Mouse (Mus musculus) forebrain, embryonic 15.5 days (tissue): ENCODE results near the gene Pgm2. TPM values are rescaled to one million over a fixed set of nuclear protein-coding genes. Genes with fewer than 3 reads are reported as not detected.

ENCODE experiments used
- ATAC-seq: fragments of 200-750 bp; cut with Nextera tagmentation; replicated peaks from 2 replicates; pipeline ENCODE4 v1.8.0; 2017; ENCODE audit warnings: mild to moderate bottlenecking, moderate TSS enrichment, moderate library complexity
- H3K27ac ChIP-seq: fragments of 300-500 bp; sonication (generic); replicated peaks from 2 replicates; pipeline ENCODE4 v1.5.1; 2015; ENCODE audit warnings: mild to moderate bottlenecking, inconsistent platforms
- H3K27me3 ChIP-seq: fragments of 300-500 bp; sonication (generic); 2 replicates; pipeline ENCODE4 v1.6.1; 2015; ENCODE audit warnings: inconsistent platforms
- H3K36me3 ChIP-seq: fragments of 300-500 bp; sonication (generic); 2 replicates; pipeline ENCODE4 v1.6.1; 2015; ENCODE audit warnings: mild to moderate bottlenecking, inconsistent platforms
- H3K4me1 ChIP-seq: fragments of 300-500 bp; sonication (generic); 2 replicates; pipeline ENCODE4 v1.6.1; 2015; ENCODE audit warnings: inconsistent platforms
- H3K4me2 ChIP-seq: fragments of 300-500 bp; sonication (generic); replicated peaks from 2 replicates; pipeline ENCODE4 v1.6.1; 2015; ENCODE audit warnings: mild to moderate bottlenecking, inconsistent platforms
- H3K4me3 ChIP-seq: fragments of 300-500 bp; sonication (generic); 2 replicates; pipeline ENCODE4 v1.5.1; 2015; ENCODE audit warnings: mild to moderate bottlenecking, inconsistent platforms
- H3K9ac ChIP-seq: fragments of 300-500 bp; sonication (generic); replicated peaks from 2 replicates; pipeline ENCODE4 v1.6.1; 2015; ENCODE audit warnings: mild to moderate bottlenecking, inconsistent platforms
- H3K9me3 ChIP-seq: fragments of 300-500 bp; sonication (generic); 2 replicates; pipeline ENCODE4 v1.6.1; 2016; ENCODE audit warnings: inconsistent platforms
- WGBS: fragments of 180-500 bp; shearing (Covaris S2); methylation state at CpG from one replicate; pipeline ENCODE4 v1.1.7; 2015; ENCODE audit warnings: mixed read lengths; 5-methylcytosine and 5-hydroxymethylcytosine counted together
- polyA plus RNA-seq: library from polyadenylated mRNA; unstranded; fragments of >200 nt; fragmentation: Nextera tagmentation; extraction: Ambion mirVana; gene quantifications from 2 replicates; pipeline ENCODE4 v1.2.1, GENCODE M21; 2015

Pgm2 gene
- 27.7 and 28.4 TPM in 2 replicates for polyA plus RNA-seq

- Histone ChIP-seq H3K4me2 (peak within 1 kb of the TSS; percentile 62), H3K4me3 (peak within 1 kb of the TSS; percentile 65), H3K9me3 (no peaks in the 10 kb centered on the region), H3K27ac (peak within 1 kb of the TSS; percentile 65), H3K27me3 (no peaks in the 10 kb centered on the region), H3K36me3 (peaks cover 6% of the 10 kb centered on the region; the same call in 1 of the 2 replicates), H3K9ac (peak within 1 kb of the TSS; percentile 74), H3K4me1 (peaks cover 17% of the 10 kb centered on the region)
- peak; percentile 98 for ATAC-seq
- under 1% methylated on average over 43 of the region's 43 CpGs for WGBS
Observed at GRCm38 (mm10) chr5:64092748-64093292, at the start of gene Pgm2. TSS of gene Pgm2 (plus strand) at chr5:64092950.

GRCm38 (mm10) chr5:64043694-64044453 is 48.9 kb upstream of the Pgm2 start:
- whole genome bisulfite sequencing, result 17% methylated on average over 5 of the region's 5 CpGs
- Histone ChIP-seq H3K36me3 (no peaks in the 10 kb centered on the region), H3K4me2 (no peak overlapping the region), H3K27me3 (no peaks in the 10 kb centered on the region), H3K27ac (peak overlapping the region; percentile 87), H3K4me1 (peaks cover 45% of the 10 kb centered on the region), H3K9ac (no peak overlapping the region), H3K9me3 (no peaks in the 10 kb centered on the region), H3K4me3 (no peak overlapping the region)
- ATAC-seq, result peak; percentile 85

- Histone ChIP-seq H3K36me3 (no peaks in the 10 kb centered on the region), H3K4me1 (peaks cover 45% of the 10 kb centered on the region), H3K27ac (peak overlapping the region; percentile 87), H3K4me3 (no peak overlapping the region), H3K9me3 (no peaks in the 10 kb centered on the region), H3K27me3 (no peaks in the 10 kb centered on the region), H3K9ac (no peak overlapping the region), H3K4me2 (no peak overlapping the region; the same call in 1 of the 2 replicates)
- WGBS, result 55% methylated on average over 18 of the region's 18 CpGs
- ATAC-seq, result peak; percentile 15; the same call in 1 of the 2 replicates
Observed at GRCm38 (mm10) chr5:64044790-64045189, 48.0 kb upstream of the Pgm2 start.

GRCm38 (mm10) chr5:64045502-64045901 is 47.2 kb upstream of the Pgm2 start:
- H3K27me3 ChIP-seq, result no peaks in the 10 kb centered on the region
- no peaks in the 10 kb centered on the region for H3K9me3 ChIP-seq
- peak; percentile 48 for ATAC-seq
- no peak overlapping the region for H3K9ac ChIP-seq
- no peak overlapping the region for H3K4me2 ChIP-seq
- 9% methylated on average over 8 of the region's 8 CpGs for WGBS
- peak overlapping the region; percentile 87 for H3K27ac ChIP-seq
- H3K36me3 ChIP-seq, result no peaks in the 10 kb centered on the region
- no peak overlapping the region for H3K4me3 ChIP-seq
- H3K4me1 ChIP-seq, result peaks cover 45% of the 10 kb centered on the region

DNA sequence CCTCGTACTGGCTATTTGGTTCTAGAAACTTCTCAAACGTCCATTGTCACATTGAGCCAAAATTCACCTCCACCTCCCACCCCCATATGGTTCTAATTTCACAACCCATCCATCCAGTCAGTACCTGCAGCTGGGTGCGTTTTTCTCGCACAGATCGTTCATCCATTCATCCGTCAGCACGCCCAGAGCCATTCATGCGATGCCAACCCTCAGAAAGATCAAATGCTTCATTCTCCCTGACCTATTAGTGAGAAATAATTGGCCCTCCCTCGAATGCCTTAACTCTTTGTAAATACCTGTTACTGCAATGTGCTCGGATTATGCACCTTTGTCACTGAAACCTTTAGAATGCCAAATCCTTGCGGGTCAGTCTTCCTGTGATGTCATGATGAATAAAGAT is 45.8 kb upstream of the Pgm2 start:
- Histone ChIP-seq H3K36me3 (no peaks in the 10 kb centered on the region), H3K4me2 (no peak overlapping the region), H3K27ac (no peak overlapping the region), H3K4me3 (no peak overlapping the region), H3K9me3 (no peaks in the 10 kb centered on the region), H3K9ac (no peak overlapping the region), H3K4me1 (peaks cover 45% of the 10 kb centered on the region), H3K27me3 (no peaks in the 10 kb centered on the region)
- 30% methylated on average over 11 of the region's 11 CpGs for WGBS
- no peak for ATAC-seq

GRCm38 (mm10) chr5:64047921-64048320 is 44.8 kb upstream of the Pgm2 start:
- Histone ChIP-seq H3K9ac (no peak overlapping the region), H3K4me3 (no peak overlapping the region), H3K4me1 (peaks cover 44% of the 10 kb centered on the region), H3K4me2 (no peak overlapping the region), H3K36me3 (no peaks in the 10 kb centered on the region), H3K27ac (no peak overlapping the region), H3K9me3 (no peaks in the 10 kb centered on the region), H3K27me3 (no peaks in the 10 kb centered on the region)
- WGBS, result 63% methylated on average over 6 of the region's 6 CpGs
- no peak for ATAC-seq

GRCm38 (mm10) chr5:64048605-64049004 is 44.1 kb upstream of the Pgm2 start:
- 55% methylated on average over 3 of the region's 3 CpGs for WGBS
- H3K9ac ChIP-seq, result no peak overlapping the region
- no peaks in the 10 kb centered on the region for H3K9me3 ChIP-seq
- no peak overlapping the region for H3K4me3 ChIP-seq
- H3K4me1 ChIP-seq, result peaks cover 37% of the 10 kb centered on the region
- H3K27ac ChIP-seq, result no peak overlapping the region
- no peaks in the 10 kb centered on the region for H3K36me3 ChIP-seq
- H3K27me3 ChIP-seq, result no peaks in the 10 kb centered on the region
- H3K4me2 ChIP-seq, result no peak overlapping the region
- no peak for ATAC-seq

DNA sequence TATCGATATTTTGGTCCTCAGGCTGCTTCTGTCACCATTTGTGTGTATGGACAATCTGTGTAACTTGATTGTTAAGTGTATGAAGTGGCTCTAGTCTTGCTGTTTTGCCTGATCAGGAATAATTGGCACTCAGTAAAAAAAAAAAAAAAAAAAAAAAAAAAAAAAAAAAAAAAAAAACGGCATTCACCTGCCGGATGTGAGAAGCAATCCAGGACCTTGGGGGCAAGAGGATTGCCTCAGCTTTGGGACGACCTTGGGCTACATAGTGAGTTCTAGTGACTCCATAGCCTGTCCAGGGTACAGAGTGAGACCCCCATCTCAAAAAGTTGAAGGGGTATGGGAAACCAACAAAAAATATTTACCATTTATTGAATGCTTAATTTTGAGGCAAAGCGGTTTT is 43.5 kb upstream of the Pgm2 start:
- no peak overlapping the region for H3K9ac ChIP-seq

GRCm38 (mm10) chr5:64053010-64053409 is 39.7 kb upstream of the Pgm2 start:
- 96% methylated on average over 5 of the region's 5 CpGs for WGBS
- no peak overlapping the region for H3K9ac ChIP-seq
- no peak overlapping the region for H3K27ac ChIP-seq
- H3K4me3 ChIP-seq, result no peak overlapping the region
- H3K4me1 ChIP-seq, result no peaks in the 10 kb centered on the region
- no peak overlapping the region for H3K4me2 ChIP-seq
- H3K9me3 ChIP-seq, result no peaks in the 10 kb centered on the region
- no peak for ATAC-seq
- no peaks in the 10 kb centered on the region for H3K27me3 ChIP-seq
- no peaks in the 10 kb centered on the region for H3K36me3 ChIP-seq

More for the DNA sequence above, 43.5 kb upstream of the Pgm2 start:
- ATAC-seq, result no peak
- Histone ChIP-seq H3K4me3 (no peak overlapping the region), H3K27ac (no peak overlapping the region), H3K36me3 (no peaks in the 10 kb centered on the region), H3K9me3 (no peaks in the 10 kb centered on the region), H3K4me1 (peaks cover 31% of the 10 kb centered on the region), H3K27me3 (no peaks in the 10 kb centered on the region), H3K4me2 (no peak overlapping the region)
- WGBS, result 82% methylated on average over 5 of the region's 5 CpGs

DNA sequence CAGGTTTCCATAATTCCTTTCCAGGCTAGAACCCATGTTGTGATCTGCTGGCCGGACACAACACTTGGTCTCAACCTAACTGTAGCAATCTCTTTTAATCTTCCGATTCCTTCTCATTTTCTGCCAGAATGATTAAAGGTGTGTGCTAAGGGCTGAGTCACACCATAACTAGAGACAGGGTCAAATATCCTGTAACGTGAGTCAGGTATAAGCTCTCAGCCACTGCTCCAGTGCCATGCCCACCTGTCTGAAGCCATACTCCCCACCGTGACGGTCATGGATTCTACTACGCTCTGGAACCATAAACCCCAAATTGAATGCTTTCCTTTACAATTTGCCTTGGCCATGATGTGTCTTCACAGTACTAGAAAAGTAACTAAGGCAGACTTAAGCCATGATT is 36.5 kb upstream of the Pgm2 start:
- Histone ChIP-seq H3K4me3 (no peak overlapping the region), H3K9me3 (no peaks in the 10 kb centered on the region), H3K4me2 (no peak overlapping the region), H3K9ac (no peak overlapping the region), H3K27me3 (no peaks in the 10 kb centered on the region), H3K36me3 (no peaks in the 10 kb centered on the region), H3K4me1 (no peaks in the 10 kb centered on the region), H3K27ac (no peak overlapping the region)
- WGBS, result 96% methylated on average over 6 of the region's 6 CpGs
- ATAC-seq, result no peak

- Histone ChIP-seq H3K27me3 (no peaks in the 10 kb centered on the region), H3K36me3 (no peaks in the 10 kb centered on the region), H3K9ac (no peak overlapping the region), H3K4me2 (no peak overlapping the region), H3K27ac (no peak overlapping the region), H3K4me1 (no peaks in the 10 kb centered on the region), H3K4me3 (no peak overlapping the region), H3K9me3 (no peaks in the 10 kb centered on the region)
- WGBS, result 94% methylated on average over 8 of the region's 8 CpGs
- no peak for ATAC-seq
Observed at GRCm38 (mm10) chr5:64060881-64061280, 31.9 kb upstream of the Pgm2 start.

DNA sequence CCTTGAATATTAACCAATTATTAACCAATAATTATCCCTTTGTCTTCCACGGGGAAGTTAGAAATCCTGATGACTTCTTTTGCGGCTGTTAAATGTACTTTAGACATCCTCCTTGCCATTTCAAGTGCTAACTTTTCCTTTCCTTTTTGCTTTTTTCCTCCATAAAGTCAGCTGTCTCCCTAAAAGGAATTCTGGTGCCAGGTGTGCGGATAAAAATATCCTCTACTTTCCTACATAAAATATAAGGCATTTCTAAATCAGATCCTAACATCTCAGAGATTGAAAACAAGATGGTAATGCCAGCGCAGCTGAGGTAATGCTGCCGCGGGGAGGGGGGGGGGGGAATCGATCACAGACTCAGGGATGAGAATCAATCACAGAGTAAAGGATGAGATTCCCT is 31.1 kb upstream of the Pgm2 start:
- no peak overlapping the region for H3K27ac ChIP-seq
- no peaks in the 10 kb centered on the region for H3K4me1 ChIP-seq
- H3K4me3 ChIP-seq, result no peak overlapping the region
- H3K27me3 ChIP-seq, result no peaks in the 10 kb centered on the region
- no peak overlapping the region for H3K9ac ChIP-seq
- ATAC-seq, result no peak
- 72% methylated on average over 7 of the region's 7 CpGs for WGBS
- no peak overlapping the region for H3K4me2 ChIP-seq
- no peaks in the 10 kb centered on the region for H3K9me3 ChIP-seq
- no peaks in the 10 kb centered on the region for H3K36me3 ChIP-seq
